Mouse (Mus musculus) stomach, postnatal 0 days (tissue): ENCODE measurements around the gene Yae1d1.

Source experiments
- CTCF ChIP-seq: IDR thresholded peaks from 2 replicates; pipeline ENCODE4 v1.5.1; 2016; ENCODE audit warnings: antibody characterized with exemption, low read depth, mild to moderate bottlenecking, moderate library complexity
- EP300 ChIP-seq: optimal IDR thresholded peaks from 2 replicates; pipeline ENCODE3; 2016; ENCODE audit warnings: antibody characterized with exemption

DNA sequence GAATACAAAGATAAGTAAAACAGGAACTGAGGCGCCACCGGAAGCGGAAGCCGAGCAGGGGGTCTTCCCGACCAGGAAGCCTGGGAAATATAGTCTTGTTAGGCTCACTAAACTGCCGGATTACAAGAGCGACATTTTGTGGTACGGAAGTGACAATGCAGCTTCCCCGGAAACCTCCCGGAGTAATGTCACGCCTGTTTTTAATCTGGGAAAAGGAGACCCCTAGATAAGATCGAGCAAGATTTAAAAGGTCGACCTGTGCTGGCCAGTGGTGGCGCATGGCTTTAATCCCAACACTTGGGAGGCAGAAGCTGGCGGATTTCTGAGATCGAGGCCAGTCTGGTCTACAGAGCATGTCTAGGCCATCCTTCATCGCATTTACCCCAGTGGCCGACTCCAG is 43.6 kb downstream of the Yae1d1 start:
- TF ChIP-seq CTCF (no peak), EP300 (no peak)
